Mouse (Mus musculus) cerebellum, adult 11-12 months (tissue): ENCODE results near the gene Muc20.

Source experiments
- DNase-seq: peaks from one replicate; pipeline ENCODE4 v3.0.0; 2022

The Muc20 gene

DNA sequence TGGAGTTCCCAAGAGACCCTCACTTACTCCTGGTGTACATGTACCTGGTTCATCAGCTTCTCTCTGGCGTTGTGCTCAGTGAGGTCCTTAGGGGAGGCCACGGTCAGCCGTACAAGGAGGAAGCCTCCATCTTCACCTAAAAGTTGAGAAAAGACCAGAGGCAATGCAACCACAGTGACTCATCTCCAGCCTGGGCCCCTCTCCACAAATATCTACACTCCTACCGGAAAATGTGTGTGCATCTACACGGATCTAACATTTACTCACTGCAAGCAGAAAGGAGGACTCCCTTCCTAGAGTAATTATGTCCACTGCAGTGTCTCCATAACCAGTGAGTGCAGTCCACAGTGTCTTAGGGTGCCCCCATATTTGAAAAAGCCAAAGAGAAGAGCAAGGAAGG, 7.2 kb downstream of the Muc20 start:
- no peak for DNase-seq

- no peak for DNase-seq
Observed at GRCm38 (mm10) chr16:32784840-32785239, 12.4 kb downstream of the Muc20 start.

- no peak for DNase-seq
Observed at GRCm38 (mm10) chr16:32783324-32784062, 13.7 kb downstream of the Muc20 start.

DNA sequence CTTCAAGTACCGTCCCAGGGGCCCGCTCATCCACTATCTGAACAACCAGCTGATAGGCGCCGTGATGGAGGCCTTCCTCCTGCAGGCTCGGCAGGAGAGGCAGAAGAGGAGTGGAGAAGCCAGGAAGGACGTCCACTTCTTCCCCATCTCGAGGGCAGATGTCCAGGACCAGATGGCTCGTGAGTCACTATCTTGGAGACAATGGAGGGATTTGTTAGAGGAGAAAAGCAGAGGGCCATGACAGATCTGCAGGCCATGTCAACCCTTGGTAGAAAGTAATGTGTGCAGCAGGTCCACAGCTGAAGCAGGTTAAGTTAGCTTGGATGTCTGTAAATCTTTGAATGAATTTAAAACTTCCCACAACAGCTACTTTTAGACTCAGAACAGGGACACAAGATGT, 18.3 kb downstream of the Muc20 start:
- DNase-seq: no peak

GRCm38 (mm10) chr16:32776676-32777075, 20.6 kb downstream of the Muc20 start:
- DNase-seq: no peak

DNA sequence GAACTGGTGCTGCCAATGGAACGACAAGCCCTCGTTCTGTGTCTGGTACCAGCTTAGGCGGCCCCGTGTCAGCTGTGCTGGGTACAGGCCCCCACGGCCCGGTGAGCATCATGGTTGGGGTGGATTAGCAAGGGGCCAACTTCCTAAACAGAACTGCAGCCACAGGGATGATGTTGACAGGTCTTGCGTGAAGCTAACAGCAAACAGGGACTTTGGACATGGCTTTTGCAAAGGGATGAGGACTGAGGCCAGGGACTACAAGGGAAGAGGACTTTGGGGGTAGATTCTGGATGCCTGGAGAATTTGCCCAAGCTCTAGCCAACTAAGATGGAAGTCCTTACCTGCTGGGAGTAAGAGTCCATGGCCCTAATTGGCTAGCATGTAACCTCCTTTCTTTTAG, 30.3 kb downstream of the Muc20 start:
- DNase-seq: no peak

DNA sequence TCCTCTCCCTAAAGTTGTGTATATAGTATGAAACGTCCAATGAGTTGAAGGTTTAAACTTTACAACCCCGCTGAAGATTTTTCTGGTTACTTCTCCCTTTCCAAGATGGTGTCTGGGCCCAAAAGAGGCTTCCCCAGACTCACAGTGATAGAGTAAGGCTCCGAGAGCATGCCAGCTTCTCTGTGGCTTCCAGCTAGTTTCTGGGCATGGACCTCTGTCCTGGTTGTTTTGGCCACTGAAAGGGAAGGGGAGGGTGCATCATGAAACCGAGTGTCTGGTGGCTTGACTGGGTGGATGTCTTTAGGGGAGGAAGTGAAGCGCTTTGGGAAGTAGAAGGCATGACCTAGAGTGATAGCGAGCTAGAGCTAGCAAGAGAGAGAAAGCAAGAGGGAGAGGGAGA, 32.3 kb downstream of the Muc20 start:
- DNase-seq: no peak

DNA sequence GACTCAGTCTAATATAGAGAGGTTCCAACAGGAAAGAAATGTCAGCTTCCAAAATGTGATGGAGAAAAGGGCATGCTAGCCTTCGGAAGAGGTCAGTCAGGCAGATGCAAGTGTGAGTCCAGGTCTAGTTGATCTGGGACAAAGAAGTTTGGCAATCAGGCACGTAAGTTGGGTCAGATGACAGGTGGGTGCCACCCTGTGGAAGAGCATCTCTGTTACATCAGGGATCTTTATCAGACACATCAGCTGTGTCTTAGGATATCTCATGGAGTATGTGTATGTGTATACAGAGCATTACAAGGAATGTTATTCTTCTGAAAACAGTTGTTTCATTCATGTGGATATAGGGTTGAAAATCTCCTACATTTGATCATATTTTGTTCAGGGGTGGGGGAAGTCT, 32.7 kb downstream of the Muc20 start:
- DNase-seq: no peak

GRCm38 (mm10) chr16:32750242-32751127, 46.8 kb downstream of the Muc20 start:
- DNase-seq: no peak

- DNase-seq: no peak
Observed at GRCm38 (mm10) chr16:32745852-32746251, 51.4 kb downstream of the Muc20 start.

GRCm38 (mm10) chr16:32742712-32743111, 54.5 kb downstream of the Muc20 start:
- DNase-seq: no peak

DNA sequence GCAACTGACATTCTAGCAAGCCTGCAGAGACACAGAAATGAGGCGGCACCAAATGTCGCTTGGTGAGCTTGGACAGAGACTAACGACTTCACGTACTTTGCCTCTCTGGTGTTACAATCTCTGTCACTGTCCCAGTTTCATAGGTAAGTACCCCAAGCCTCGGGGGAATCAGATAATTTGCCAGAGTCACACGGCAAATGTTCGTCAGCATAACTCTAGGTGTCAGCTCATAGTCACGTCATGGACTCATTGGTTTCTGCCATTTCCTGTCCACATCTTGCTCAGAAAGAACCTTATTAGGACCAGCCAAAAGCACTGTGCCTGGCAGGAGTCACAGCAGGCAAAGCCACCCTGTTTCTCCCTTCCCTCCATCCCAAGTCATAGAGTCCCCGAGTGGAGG, 55.9 kb downstream of the Muc20 start:
- DNase-seq: no peak

DNA sequence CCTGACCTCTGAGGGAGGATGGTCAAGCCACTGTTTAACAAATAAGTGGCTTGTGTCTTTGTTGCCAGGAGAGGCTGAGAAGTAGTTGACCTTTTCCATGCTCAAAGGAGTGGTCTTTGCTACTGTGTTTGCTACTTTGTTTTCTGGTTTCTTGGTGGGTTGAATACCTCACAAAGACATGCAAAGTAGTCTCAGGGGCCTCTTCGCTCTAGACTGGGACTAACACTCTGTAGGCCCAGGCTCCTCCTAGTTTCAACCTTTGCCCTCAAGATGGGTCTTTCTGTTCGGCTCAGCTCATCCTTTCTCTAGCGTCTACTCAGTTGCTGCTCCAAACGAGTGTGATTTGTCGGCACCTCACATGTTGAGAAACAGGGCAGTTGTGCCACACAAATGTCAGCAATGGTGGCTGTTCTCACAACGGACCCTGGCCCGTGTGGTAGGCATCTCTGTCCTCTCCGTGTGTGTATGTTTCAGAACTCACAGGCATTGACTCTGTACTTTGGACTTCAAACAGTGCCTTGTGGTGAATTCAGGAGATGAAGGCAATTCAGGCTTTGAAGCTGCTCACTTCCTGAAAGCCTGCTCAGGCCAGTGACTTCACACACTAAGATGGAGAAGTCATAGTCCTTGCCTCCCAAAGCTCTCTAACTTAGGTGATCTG, 57.1 kb downstream of the Muc20 start:
- no peak for DNase-seq

- no peak for DNase-seq
Observed at GRCm38 (mm10) chr16:32736022-32736421, 61.2 kb downstream of the Muc20 start.

DNA sequence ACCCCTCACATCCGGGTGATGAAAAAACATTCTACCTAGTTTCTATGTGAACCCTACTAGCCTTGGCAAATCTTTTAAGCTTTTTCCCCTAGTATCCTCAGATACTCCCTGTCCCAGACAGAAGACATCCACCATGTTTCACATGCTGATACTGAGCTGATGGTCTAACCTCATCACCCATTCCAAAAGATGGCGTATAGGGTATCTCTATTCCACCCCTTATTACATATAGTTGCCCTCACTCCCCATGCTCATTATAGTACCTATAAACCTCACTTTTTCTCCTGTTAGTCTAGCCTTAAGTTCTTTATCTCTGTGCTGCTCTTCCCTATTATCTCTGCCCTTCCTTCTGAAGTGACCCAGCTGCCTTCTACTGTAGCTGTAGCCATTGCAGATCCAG, 61.6 kb downstream of the Muc20 start, which contains the start of gene Muc4:
Muc4 (plus strand) TSS at position 301 of the 400 bp plus-strand sequence.
- DNase-seq: no peak

DNA sequence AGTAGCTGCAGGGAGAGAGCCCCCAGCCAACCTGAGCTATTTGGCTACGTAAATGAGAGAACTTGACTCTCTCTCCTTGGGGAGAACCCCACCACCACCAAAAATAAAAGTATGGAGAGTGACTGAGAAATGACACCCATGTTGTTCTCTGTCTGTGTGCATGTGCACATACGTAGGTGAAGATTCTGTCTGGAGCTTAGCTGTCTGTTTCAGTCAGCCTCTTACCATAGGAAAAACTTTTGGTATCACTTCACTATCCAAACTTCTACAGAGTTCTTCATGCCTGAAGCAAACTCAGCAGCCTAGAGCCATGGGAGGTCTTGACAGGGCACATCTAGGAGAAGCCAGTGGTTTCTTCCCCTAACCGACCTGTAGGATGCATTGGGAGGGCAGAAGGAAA, 64.0 kb downstream of the Muc20 start:
- no peak for DNase-seq

DNA sequence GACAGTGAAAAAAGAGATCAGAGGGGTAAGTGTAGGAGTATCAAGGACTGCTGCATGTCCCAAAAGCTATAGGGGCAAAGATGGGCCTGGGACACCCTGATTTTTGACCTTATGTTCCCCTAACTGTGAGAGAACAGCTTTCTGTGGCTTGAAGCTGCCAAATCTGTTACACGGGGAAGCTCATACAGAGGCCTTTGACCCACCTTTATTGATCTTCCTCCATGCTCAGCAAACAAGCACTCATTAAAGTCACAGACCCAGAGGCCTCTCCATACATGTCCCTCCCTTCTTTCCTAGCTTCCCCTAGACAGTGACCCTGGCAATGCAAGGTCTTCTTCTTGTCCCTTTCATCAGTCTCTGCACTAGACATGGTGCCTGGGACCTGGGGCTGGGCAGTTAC, 68.5 kb downstream of the Muc20 start:
- DNase-seq: no peak

- DNase-seq: no peak
Observed at GRCm38 (mm10) chr16:32728240-32728639, 69.0 kb downstream of the Muc20 start.
